Mouse (Mus musculus): ENCODE measurements around the gene Gm10310. TPM values are rescaled to one million over a fixed set of nuclear protein-coding genes. Genes with fewer than 3 reads are reported as not detected.
"Not testable (repeated sequence)": the region's sequence is repeated elsewhere in the genome, so short reads cannot be mapped to it uniquely, and the experiment has no call there.

Gm10310 gene
- not detected in 2 replicates for polyA plus RNA-seq (2015; fragmentation: Nextera tagmentation; extraction: Ambion mirVana)

- H3K27ac ChIP-seq; H3K4me3 ChIP-seq (replicated peaks); H3K9ac ChIP-seq; H3K4me1 ChIP-seq; ATAC-seq (ENCODE audit: insufficient read depth, low FRiP score, low read depth); H3K9me3 ChIP-seq; H3K4me2 ChIP-seq; H3K36me3 ChIP-seq; H3K27me3 ChIP-seq (replicated peaks): not testable (repeated sequence)
- WGBS, result no CpG with 5 or more reads among the region's 1 CpGs
These were observed at the start of gene Gm10310 for GRCm38 (mm10) chr10:129984962-129985361. Gene Gm10310, minus strand, starts transcription at chr10:129985062.

GRCm38 (mm10) chr10:130030048-130030447 lies 45.2 kb upstream of the Gm10310 start, which contains the start of gene Olfr821:
Gene Olfr821, plus strand, starts transcription at chr10:130030348.
- Histone ChIP-seq H3K4me3 (replicated peaks) (no peak within 1 kb of the TSS), H3K4me2 (no peak within 1 kb of the TSS), H3K9ac (no peak within 1 kb of the TSS), H3K27me3 (replicated peaks) (no peaks in the 10 kb centered on the region), H3K36me3 (no peaks in the 10 kb centered on the region), H3K4me1 (no peaks in the 10 kb centered on the region), H3K9me3 (no peaks in the 10 kb centered on the region), H3K27ac (no peak within 1 kb of the TSS)
- ATAC-seq (ENCODE audit: insufficient read depth, low FRiP score, low read depth), result no peak

GRCm38 (mm10) chr10:130012321-130012720 lies 27.5 kb upstream of the Gm10310 start, which contains the start of gene Olfr820:
Gene Olfr820, plus strand, starts transcription at chr10:130012621.
- Histone ChIP-seq H3K4me2 (no peak within 1 kb of the TSS), H3K4me3 (replicated peaks) (no peak within 1 kb of the TSS), H3K4me1 (no peaks in the 10 kb centered on the region), H3K9ac (no peak within 1 kb of the TSS), H3K27ac (no peak within 1 kb of the TSS), H3K36me3 (no peaks in the 10 kb centered on the region), H3K9me3 (no peaks in the 10 kb centered on the region), H3K27me3 (replicated peaks) (no peaks in the 10 kb centered on the region)
- ATAC-seq (ENCODE audit: insufficient read depth, low FRiP score, low read depth), result no peak

- H3K36me3 ChIP-seq; H3K27ac ChIP-seq; H3K4me2 ChIP-seq; H3K27me3 ChIP-seq (replicated peaks); H3K9ac ChIP-seq; H3K9me3 ChIP-seq; H3K4me1 ChIP-seq; H3K4me3 ChIP-seq (replicated peaks); ATAC-seq (ENCODE audit: insufficient read depth, low FRiP score, low read depth): not testable (repeated sequence)
- 86% methylated on average over 4 of the region's 4 CpGs for WGBS
These were observed 20.5 kb upstream of the Gm10310 start for GRCm38 (mm10) chr10:130005366-130005765.

GRCm38 (mm10) chr10:130004104-130004503 lies 19.2 kb upstream of the Gm10310 start:
- H3K9ac ChIP-seq; H3K36me3 ChIP-seq; H3K4me1 ChIP-seq; H3K9me3 ChIP-seq; ATAC-seq (ENCODE audit: insufficient read depth, low FRiP score, low read depth); H3K4me3 ChIP-seq (replicated peaks); H3K27ac ChIP-seq; H3K4me2 ChIP-seq; H3K27me3 ChIP-seq (replicated peaks): not testable (repeated sequence)
- 86% methylated on average over 4 of the region's 4 CpGs for WGBS

GRCm38 (mm10) chr10:129981867-129982266 lies 3.0 kb downstream of the Gm10310 start:
- H3K27ac ChIP-seq; H3K9ac ChIP-seq; H3K36me3 ChIP-seq; H3K27me3 ChIP-seq (replicated peaks); H3K4me2 ChIP-seq; H3K4me1 ChIP-seq; H3K4me3 ChIP-seq (replicated peaks); ATAC-seq (ENCODE audit: insufficient read depth, low FRiP score, low read depth); H3K9me3 ChIP-seq: not testable (repeated sequence)
- no CpG with 5 or more reads among the region's 3 CpGs for WGBS

GRCm38 (mm10) chr10:129976040-129976439 lies 8.8 kb downstream of the Gm10310 start, which contains the start of gene Olfr247:
Gene Olfr247, minus strand, starts transcription at chr10:129976140.
- H3K27ac ChIP-seq; H3K4me3 ChIP-seq (replicated peaks); H3K36me3 ChIP-seq; H3K4me1 ChIP-seq; H3K27me3 ChIP-seq (replicated peaks); H3K9ac ChIP-seq; ATAC-seq (ENCODE audit: insufficient read depth, low FRiP score, low read depth); H3K4me2 ChIP-seq; H3K9me3 ChIP-seq: not testable (repeated sequence)
- no CpG with 5 or more reads among the region's 2 CpGs for WGBS

GRCm38 (mm10) chr10:129972994-129973393 lies 11.9 kb downstream of the Gm10310 start:
- H3K27ac ChIP-seq; H3K4me1 ChIP-seq; H3K9ac ChIP-seq; H3K4me2 ChIP-seq; ATAC-seq (ENCODE audit: insufficient read depth, low FRiP score, low read depth); H3K9me3 ChIP-seq; H3K27me3 ChIP-seq (replicated peaks); H3K36me3 ChIP-seq; H3K4me3 ChIP-seq (replicated peaks): not testable (repeated sequence)
- WGBS, result no CpG with 5 or more reads among the region's 3 CpGs

GRCm38 (mm10) chr10:129967166-129967565 lies 17.7 kb downstream of the Gm10310 start, which contains the start of gene Olfr819:
Gene Olfr819, minus strand, starts transcription at chr10:129967266.
- H3K4me2 ChIP-seq; H3K36me3 ChIP-seq; H3K27me3 ChIP-seq (replicated peaks); ATAC-seq (ENCODE audit: insufficient read depth, low FRiP score, low read depth); H3K9me3 ChIP-seq; H3K4me3 ChIP-seq (replicated peaks); H3K4me1 ChIP-seq; H3K27ac ChIP-seq; H3K9ac ChIP-seq: not testable (repeated sequence)
- 77% methylated on average over 2 of the region's 2 CpGs for WGBS

GRCm38 (mm10) chr10:129966232-129966631 lies 18.6 kb downstream of the Gm10310 start:
- not testable (repeated sequence) for H3K9ac ChIP-seq; ATAC-seq (ENCODE audit: insufficient read depth, low FRiP score, low read depth); H3K4me1 ChIP-seq; H3K4me2 ChIP-seq; H3K4me3 ChIP-seq (replicated peaks); H3K27me3 ChIP-seq (replicated peaks); H3K27ac ChIP-seq; H3K36me3 ChIP-seq; H3K9me3 ChIP-seq
- WGBS, result 97% methylated on average over 2 of the region's 3 CpGs

GRCm38 (mm10) chr10:129949000-129949399 lies 35.9 kb downstream of the Gm10310 start, which contains the start of gene Olfr818:
Gene Olfr818, minus strand, starts transcription at chr10:129949100.
- ATAC-seq (ENCODE audit: insufficient read depth, low FRiP score, low read depth), result no peak

More at GRCm38 (mm10) chr10:129949000-129949399, 35.9 kb downstream of the Gm10310 start, which contains the start of gene Olfr818:
- Histone ChIP-seq H3K4me1 (no peaks in the 10 kb centered on the region), H3K27me3 (replicated peaks) (no peaks in the 10 kb centered on the region), H3K9me3 (no peaks in the 10 kb centered on the region), H3K27ac (no peak within 1 kb of the TSS), H3K4me2 (no peak within 1 kb of the TSS), H3K4me3 (replicated peaks) (no peak within 1 kb of the TSS), H3K9ac (no peak within 1 kb of the TSS), H3K36me3 (no peaks in the 10 kb centered on the region)
- WGBS, result 93% methylated on average over 2 of the region's 2 CpGs
